Mouse (Mus musculus) ES-Bruce4 (cell line): ENCODE data around the gene Fam47e. TPM values are rescaled to one million over a fixed set of nuclear protein-coding genes. Genes with fewer than 3 reads are reported as not detected.
"Not testable (repeated sequence)": the region's sequence is repeated elsewhere in the genome, so short reads cannot be mapped to it uniquely, and the experiment has no call there.

Experiments used
- H3K27ac ChIP-seq: 2 replicates; pipeline ENCODE4 v1.5.1; 2012; ENCODE audit warnings: low read length, inconsistent platforms; ENCODE audit not compliant: insufficient read depth
- H3K27me3 ChIP-seq: 2 replicates; pipeline ENCODE4 v1.6.1; 2012; ENCODE audit warnings: mild to moderate bottlenecking, low read length, inconsistent platforms; ENCODE audit not compliant: control insufficient read depth, poor library complexity, insufficient read depth, severe bottlenecking
- H3K36me3 ChIP-seq: 2 replicates; pipeline ENCODE4 v1.6.1; 2012; ENCODE audit warnings: inconsistent platforms, mild to moderate bottlenecking, low read length, moderate library complexity; ENCODE audit not compliant: control insufficient read depth, poor library complexity, insufficient read depth, severe bottlenecking
- H3K4me1 ChIP-seq: one replicate; pipeline ENCODE4 v1.8.1; 2011; ENCODE audit warnings: low read length; ENCODE audit not compliant: control insufficient read depth, insufficient read depth
- H3K4me3 ChIP-seq: 2 replicates; pipeline ENCODE4 v1.5.1; 2011; ENCODE audit warnings: low read depth, mild to moderate bottlenecking, low read length
- H3K9ac ChIP-seq: 2 replicates; pipeline ENCODE4 v1.6.1; 2012; ENCODE audit warnings: low read depth, mild to moderate bottlenecking, inconsistent platforms; ENCODE audit not compliant: poor library complexity, severe bottlenecking
- H3K9me3 ChIP-seq: replicated peaks from 2 replicates; pipeline ENCODE4 v1.6.1; 2012; ENCODE audit warnings: mild to moderate bottlenecking, low read length, inconsistent platforms; ENCODE audit not compliant: control insufficient read depth, poor library complexity, insufficient read depth, severe bottlenecking
- CTCF ChIP-seq: IDR thresholded peaks from one replicate; pipeline ENCODE4 v1.8.1; 2011; ENCODE audit warnings: low read depth, low read length
- EP300 ChIP-seq: IDR thresholded peaks from 2 replicates; pipeline ENCODE4 v1.6.1; 2011; ENCODE audit warnings: low read depth, low read length; ENCODE audit not compliant: insufficient read depth
- POLR2A ChIP-seq: IDR thresholded peaks from one replicate; pipeline ENCODE4 v1.8.1; 2011; ENCODE audit warnings: low read length; ENCODE audit not compliant: insufficient read depth
- polyA plus RNA-seq: library from polyadenylated mRNA; stranded (reverse); fragments of >200 nt; gene quantifications from 2 replicates; pipeline ENCODE4 v1.2.4, GENCODE M21; 2011; ENCODE audit warnings: low read depth; ENCODE audit not compliant: missing spikeins, insufficient read depth, insufficient read length

Fam47e gene
- polyA plus RNA-seq, 1 experiment, result not detected

GRCm38 (mm10) chr5:92512066-92512465, 42.8 kb upstream of the Fam47e start:
- no peaks in the 10 kb centered on the region for H3K36me3 ChIP-seq
- no peaks in the 10 kb centered on the region for H3K4me1 ChIP-seq
- H3K4me3 ChIP-seq, result no peak overlapping the region
- TF ChIP-seq EP300 (no peak), POLR2A (no peak), CTCF (no peak)
- H3K9me3 ChIP-seq, result peaks cover 12% of the 10 kb centered on the region
- no peak overlapping the region for H3K9ac ChIP-seq
- no peak overlapping the region for H3K27ac ChIP-seq
- no peaks in the 10 kb centered on the region for H3K27me3 ChIP-seq

DNA sequence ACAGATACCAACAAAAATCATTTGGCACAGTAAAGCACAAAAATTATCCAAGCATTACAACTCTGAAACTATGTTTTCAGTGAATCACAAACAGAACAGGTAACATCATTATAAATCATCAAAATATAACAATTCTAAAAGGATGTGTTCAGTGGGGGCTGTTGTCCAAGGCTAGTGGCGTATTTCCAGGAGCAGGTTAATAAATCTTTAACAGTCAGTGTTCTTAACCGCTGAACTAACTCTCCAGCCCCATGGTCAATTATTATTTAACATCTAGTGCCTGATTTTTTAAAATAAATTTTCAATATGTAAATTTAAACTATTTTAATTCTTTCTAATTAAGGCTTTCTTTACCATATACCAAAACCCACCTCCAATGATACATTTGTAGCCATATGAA, 33.7 kb upstream of the Fam47e start:
- not testable (repeated sequence) for H3K9me3 ChIP-seq, H3K36me3 ChIP-seq, H3K27me3 ChIP-seq, H3K27ac ChIP-seq, H3K9ac ChIP-seq, H3K4me1 ChIP-seq, H3K4me3 ChIP-seq

GRCm38 (mm10) chr5:92524821-92525258, 30.0 kb upstream of the Fam47e start:
- H3K4me1 ChIP-seq, result no peaks in the 10 kb centered on the region
- no peaks in the 10 kb centered on the region for H3K27me3 ChIP-seq
- TF ChIP-seq CTCF, result no peak
- no peak for TF ChIP-seq EP300
- no peak for TF ChIP-seq POLR2A
- H3K36me3 ChIP-seq, result no peaks in the 10 kb centered on the region
- no peak overlapping the region for H3K27ac ChIP-seq
- no peak overlapping the region for H3K4me3 ChIP-seq
- no peaks in the 10 kb centered on the region for H3K9me3 ChIP-seq
- H3K9ac ChIP-seq, result no peak overlapping the region

- H3K4me3 ChIP-seq, result no peak overlapping the region
Observed at GRCm38 (mm10) chr5:92539698-92540097, 15.2 kb upstream of the Fam47e start.

GRCm38 (mm10) chr5:92552611-92553010, 2.3 kb upstream of the Fam47e start:
- Histone ChIP-seq H3K9me3 (0 out of 2 replicates have a peak, but pooled peaks cover 6% of the 10 kb centered on the region), H3K9ac (no peak overlapping the region), H3K27me3 (no peaks in the 10 kb centered on the region), H3K4me1 (no peaks in the 10 kb centered on the region), H3K36me3 (no peaks in the 10 kb centered on the region), H3K27ac (no peak overlapping the region), H3K4me3 (no peak overlapping the region)
- TF ChIP-seq POLR2A, result no peak
- TF ChIP-seq EP300, result no peak

More at GRCm38 (mm10) chr5:92539698-92540097, 15.2 kb upstream of the Fam47e start:
- Histone ChIP-seq H3K9ac (no peak overlapping the region), H3K9me3 (peaks cover 3% of the 10 kb centered on the region), H3K27ac (no peak overlapping the region), H3K36me3 (no peaks in the 10 kb centered on the region), H3K4me1 (no peaks in the 10 kb centered on the region), H3K27me3 (no peaks in the 10 kb centered on the region)
- TF ChIP-seq CTCF, result no peak
- no peak for TF ChIP-seq EP300
- TF ChIP-seq POLR2A, result no peak

DNA sequence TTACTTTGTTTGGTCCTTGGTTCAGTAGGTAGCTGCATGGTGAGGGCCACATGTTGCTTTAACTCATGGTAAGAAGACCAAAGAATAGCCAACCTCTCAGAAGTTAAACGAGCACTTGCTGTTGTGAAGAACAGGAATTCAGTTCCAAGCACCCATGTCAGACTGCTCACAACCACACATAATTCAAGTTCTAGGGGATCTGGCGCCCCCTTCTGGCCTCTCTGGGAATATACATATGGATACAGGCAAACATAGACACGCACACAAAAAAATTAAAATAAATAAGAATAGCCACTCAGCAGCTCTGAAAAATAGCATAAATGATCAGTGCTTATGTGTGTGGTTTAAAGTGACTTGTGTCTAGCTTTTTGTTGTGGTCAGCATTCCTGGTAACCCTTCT, 930 bp upstream of the Fam47e start:
- no peaks in the 10 kb centered on the region for H3K4me1 ChIP-seq
- peak; percentile 5 for TF ChIP-seq CTCF
- TF ChIP-seq EP300, result no peak
- H3K36me3 ChIP-seq, result no peaks in the 10 kb centered on the region
- H3K9ac ChIP-seq, result no peak overlapping the region
- H3K9me3 ChIP-seq, result 0 out of 2 replicates have a peak, but pooled peaks cover 6% of the 10 kb centered on the region
- H3K27ac ChIP-seq, result no peak overlapping the region
- no peak overlapping the region for H3K4me3 ChIP-seq
- no peaks in the 10 kb centered on the region for H3K27me3 ChIP-seq

DNA sequence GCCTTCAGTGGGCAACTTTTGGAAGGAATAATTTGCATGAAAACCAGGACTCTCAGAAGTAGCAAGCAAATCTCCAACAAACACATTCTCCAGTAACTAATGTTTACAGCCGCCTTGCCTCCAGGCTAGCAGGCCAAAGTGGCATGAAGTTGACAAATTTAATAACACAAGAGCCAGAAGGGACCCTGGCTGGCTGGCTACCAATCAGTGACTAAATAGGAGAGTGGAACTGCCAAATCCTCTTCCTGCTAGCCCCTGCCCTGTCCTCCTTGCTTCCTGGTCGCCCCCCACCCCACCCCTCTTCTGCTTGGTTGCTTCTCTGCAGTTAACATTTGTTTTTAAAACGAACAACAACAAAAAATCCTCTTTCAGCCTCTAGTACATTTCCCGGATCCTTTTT, 426 bp upstream of the Fam47e start:
- Histone ChIP-seq H3K4me1 (no peaks in the 10 kb centered on the region), H3K36me3 (no peaks in the 10 kb centered on the region), H3K9me3 (0 out of 2 replicates have a peak, but pooled peaks cover 3% of the 10 kb centered on the region), H3K9ac (peak overlapping the region; percentile 44), H3K27me3 (no peaks in the 10 kb centered on the region), H3K27ac (no peak overlapping the region), H3K4me3 (no peak overlapping the region)
- TF ChIP-seq POLR2A (no peak), CTCF (no peak), EP300 (no peak)
